Mouse (Mus musculus) liver, postnatal 0 days (tissue): ENCODE data around the gene Rimbp3. TPM values are rescaled to one million over a fixed set of nuclear protein-coding genes. Genes with fewer than 3 reads are reported as not detected.

ENCODE experiments used
- ATAC-seq: fragments of 200-750 bp; cut with Nextera tagmentation; 2 replicates; pipeline ENCODE4 v1.8.0; 2017; ENCODE audit warnings: mild to moderate bottlenecking, moderate library complexity
- DNase-seq: peaks from one replicate; pipeline ENCODE4 v3.0.0-alpha.2; 2016
- H3K27ac ChIP-seq: fragments of 300-500 bp; sonication (generic); 2 replicates; pipeline ENCODE4 v1.5.1; 2014; ENCODE audit warnings: antibody characterized with exemption, moderate library complexity, mild to moderate bottlenecking, low read depth
- H3K27me3 ChIP-seq: fragments of 300-500 bp; sonication (generic); 2 replicates; pipeline ENCODE4 v1.6.1; 2014; ENCODE audit warnings: low read length, control low read depth, mixed read lengths; ENCODE audit not compliant: insufficient read depth
- H3K36me3 ChIP-seq: fragments of 300-500 bp; sonication (generic); replicated peaks from 2 replicates; pipeline ENCODE4 v1.6.1; 2014; ENCODE audit warnings: mild to moderate bottlenecking, control low read depth, low read length, moderate library complexity, mixed read lengths; ENCODE audit not compliant: insufficient read depth
- H3K4me1 ChIP-seq: fragments of 300-500 bp; sonication (generic); 2 replicates; pipeline ENCODE4 v1.6.1; 2014; ENCODE audit warnings: antibody characterized with exemption, mild to moderate bottlenecking, control low read depth; ENCODE audit not compliant: insufficient read depth
- H3K4me2 ChIP-seq: fragments of 300-500 bp; sonication (generic); 2 replicates; pipeline ENCODE4 v1.6.1; 2014; ENCODE audit warnings: low read depth, mild to moderate bottlenecking, low read length, moderate library complexity, mixed read lengths
- H3K4me3 ChIP-seq: fragments of 300-500 bp; sonication (generic); 2 replicates; pipeline ENCODE4 v1.5.1; 2014; ENCODE audit warnings: low read depth, low read length
- H3K9ac ChIP-seq: fragments of 300-500 bp; sonication (generic); replicated peaks from 2 replicates; pipeline ENCODE4 v1.6.1; 2014; ENCODE audit warnings: mild to moderate bottlenecking, moderate library complexity
- H3K9me3 ChIP-seq: fragments of 300-500 bp; sonication (generic); 2 replicates; pipeline ENCODE4 v1.6.1; 2016; ENCODE audit warnings: mild to moderate bottlenecking, control low read depth, low read length, mixed read lengths
- CTCF ChIP-seq: sonication (generic); IDR thresholded peaks from 2 replicates; pipeline ENCODE4 v1.5.1; 2016; ENCODE audit warnings: antibody characterized with exemption, low read depth
- EP300 ChIP-seq: IDR thresholded peaks from 2 replicates; pipeline ENCODE4 v1.6.1; 2016; ENCODE audit warnings: antibody characterized with exemption, low read depth, mild to moderate bottlenecking
- WGBS: fragments of 180-500 bp; shearing (Covaris S2); extraction: QIAGEN DNeasy Blood & Tissue Kit; methylation state at CpG from one replicate; pipeline ENCODE4 v1.1.7; 2014; ENCODE audit not compliant: insufficient replicate concordance; 5-methylcytosine and 5-hydroxymethylcytosine counted together
- polyA plus RNA-seq: library from polyadenylated mRNA; unstranded; fragments of >200 nt; fragmentation: Nextera tagmentation; extraction: Ambion mirVana; gene quantifications from 2 replicates; pipeline ENCODE4 v1.2.1, GENCODE M21; 2015

Rimbp3 gene
- polyA plus RNA-seq, 1 experiment from 2014 or later: not detected

- ATAC-seq (peak; percentile 39; the same call in 1 of the 2 replicates), DNase-seq (no peak)
- Histone ChIP-seq H3K36me3 (peaks cover 10% of the 10 kb centered on the region), H3K4me3 (no peak overlapping the region), H3K27ac (no peak overlapping the region), H3K27me3 (no peaks in the 10 kb centered on the region), H3K9me3 (no peaks in the 10 kb centered on the region), H3K9ac (no peak overlapping the region), H3K4me2 (no peak overlapping the region), H3K4me1 (peaks cover 20% of the 10 kb centered on the region)
- 0 out of 2 replicates have a peak, but pooled peaks have one; percentile 24 for TF ChIP-seq EP300
- TF ChIP-seq CTCF: 0 out of 2 replicates have a peak, but pooled peaks have one; percentile 28
- 77% methylated on average over 9 of the region's 9 CpGs for WGBS
Measured at GRCm38 (mm10) chr16:17257359-17257821, 49.0 kb downstream of the Rimbp3 start.

- H3K27ac ChIP-seq: no peak overlapping the region
- peaks cover 10% of the 10 kb centered on the region for H3K36me3 ChIP-seq
- no peak overlapping the region for H3K4me2 ChIP-seq
- peaks cover 5% of the 10 kb centered on the region for H3K4me1 ChIP-seq
- no peaks in the 10 kb centered on the region for H3K27me3 ChIP-seq
- no peak overlapping the region for H3K4me3 ChIP-seq
- no peak overlapping the region for H3K9ac ChIP-seq
- TF ChIP-seq CTCF (no peak), EP300 (no peak)
- DNase-seq: no peak
- H3K9me3 ChIP-seq: no peaks in the 10 kb centered on the region
- ATAC-seq: no peak
- 83% methylated on average over 12 of the region's 12 CpGs for WGBS
Measured at GRCm38 (mm10) chr16:17258917-17259316, 50.5 kb downstream of the Rimbp3 start.

- H3K27me3 ChIP-seq: no peaks in the 10 kb centered on the region
Measured at GRCm38 (mm10) chr16:17261341-17261740, 52.9 kb downstream of the Rimbp3 start.

More at GRCm38 (mm10) chr16:17261341-17261740, 52.9 kb downstream of the Rimbp3 start:
- no peak for TF ChIP-seq EP300
- TF ChIP-seq CTCF: no peak
- Histone ChIP-seq H3K4me1 (no peaks in the 10 kb centered on the region), H3K36me3 (peaks cover 7% of the 10 kb centered on the region), H3K9ac (no peak overlapping the region), H3K9me3 (no peaks in the 10 kb centered on the region), H3K4me3 (no peak overlapping the region), H3K27ac (no peak overlapping the region), H3K4me2 (no peak overlapping the region)
- ATAC-seq (no peak), DNase-seq (no peak)
- WGBS: 85% methylated on average over 1 of the region's 1 CpGs

Other genes starting within 250 kb of the Rimbp3 start
- 56.3 and 56.8 TPM in 2 replicates for gene Mapk1, start 225.2 kb upstream of the Rimbp3 start, polyA plus RNA-seq
- 0.92 and 1.2 TPM in 2 replicates for gene Ypel1, start 138.9 kb upstream of the Rimbp3 start, polyA plus RNA-seq
- 32.6 and 34.1 TPM in 2 replicates for gene Ppil2, start 97.3 kb upstream of the Rimbp3 start, polyA plus RNA-seq
- gene 2610318N02Rik, start 83.4 kb upstream of the Rimbp3 start, polyA plus RNA-seq: 4.6 and 5.2 TPM in 2 replicates
- gene Sdf2l1, start 76.2 kb upstream of the Rimbp3 start, polyA plus RNA-seq: 25.8 and 27.1 TPM in 2 replicates
- gene Ydjc, start 64.0 kb upstream of the Rimbp3 start, polyA plus RNA-seq: 2.3 and 3.4 TPM in 2 replicates
- 0.12 and 0.13 TPM in 2 replicates for gene Ccdc116, start 61.4 kb upstream of the Rimbp3 start, polyA plus RNA-seq
- 147 and 149 TPM in 2 replicates for gene Ube2l3, start 6.0 kb upstream of the Rimbp3 start, polyA plus RNA-seq
- 1.4 and 1.6 TPM in 2 replicates for gene Hic2, start 25.0 kb downstream of the Rimbp3 start, polyA plus RNA-seq
- gene Tmem191c, start 67.5 kb downstream of the Rimbp3 start, polyA plus RNA-seq: 1.6 and 2.7 TPM in 2 replicates
- gene Serpind1, start 122.8 kb downstream of the Rimbp3 start, polyA plus RNA-seq: 306 and 316 TPM in 2 replicates
- 7.1 and 7.2 TPM in 2 replicates for gene Snap29, start 197.4 kb downstream of the Rimbp3 start, polyA plus RNA-seq
- 7.3 and 8.1 TPM in 2 replicates for gene Pi4ka, start 197.7 kb downstream of the Rimbp3 start, polyA plus RNA-seq
- gene Crkl, start 243.4 kb downstream of the Rimbp3 start, polyA plus RNA-seq: 20.1 and 24.4 TPM in 2 replicates